Mouse (Mus musculus) left cerebral cortex, postnatal 36 days (tissue): ENCODE measurements around the gene Rnf166. TPM values are rescaled to one million over a fixed set of nuclear protein-coding genes. Genes with fewer than 3 reads are reported as not detected.

Experiments used
- DNase-seq, 2 experiments: peaks; one replicate each; pipeline ENCODE4 v3.0.0; 2021 to 2022; ENCODE audit warnings: low spot score in 2 of 2, mixed read lengths in 1 of 2
- intact Hi-C: fragments of 180-260 bp; cut with DNase I; formaldehyde crosslinking; loops from one replicate; pipeline ENCODE4 v1.15.1; 2025
- total RNA-seq, 2 experiments: library from RNA; stranded (reverse); gene quantifications; 2 replicates each; pipeline ENCODE4 v1.2.3; 2021

Gene Rnf166
- total RNA-seq, 2 experiments from 2014 or later, result 32.2 to 38.9 TPM

DNA sequence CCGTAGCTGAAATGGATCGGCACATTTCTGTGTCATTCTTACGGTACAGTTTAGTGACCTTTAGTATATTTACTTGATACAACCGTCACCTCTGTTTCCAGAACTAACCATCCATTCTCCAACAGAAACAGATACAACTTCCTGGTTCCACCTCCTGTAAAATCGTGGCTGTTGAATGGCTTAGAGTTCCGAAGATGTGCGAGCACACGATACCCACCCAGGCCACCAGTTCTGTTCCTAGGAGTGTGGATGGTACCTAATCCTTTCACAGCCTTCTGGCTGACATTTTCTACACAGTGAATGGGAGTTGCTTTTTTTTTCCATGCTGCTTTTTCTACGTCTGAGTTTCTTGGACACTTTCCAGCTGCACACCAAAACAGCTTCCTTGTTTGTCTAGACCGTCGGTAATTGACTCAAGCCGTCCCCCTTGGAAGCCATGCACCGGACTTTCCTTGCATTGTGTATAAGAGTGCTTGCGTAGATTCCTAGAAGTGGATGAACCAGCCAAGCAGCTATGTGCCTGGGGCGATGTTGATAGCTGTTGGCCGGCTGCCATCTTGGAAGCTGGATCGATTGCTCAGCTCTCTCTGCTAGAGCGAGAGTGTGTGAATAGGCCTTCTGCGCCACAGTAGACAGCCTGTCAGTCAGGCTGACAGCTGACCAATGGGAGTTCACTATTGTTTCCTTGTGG is 31.7 kb downstream of the Rnf166 start:
- peak; percentile 74 to 83 for DNase-seq
- intact Hi-C loops, result loop anchor here (1.0 kb wide), 1 partner anchor 30 kb away; no protein-coding TSS in a partner anchor

DNA sequence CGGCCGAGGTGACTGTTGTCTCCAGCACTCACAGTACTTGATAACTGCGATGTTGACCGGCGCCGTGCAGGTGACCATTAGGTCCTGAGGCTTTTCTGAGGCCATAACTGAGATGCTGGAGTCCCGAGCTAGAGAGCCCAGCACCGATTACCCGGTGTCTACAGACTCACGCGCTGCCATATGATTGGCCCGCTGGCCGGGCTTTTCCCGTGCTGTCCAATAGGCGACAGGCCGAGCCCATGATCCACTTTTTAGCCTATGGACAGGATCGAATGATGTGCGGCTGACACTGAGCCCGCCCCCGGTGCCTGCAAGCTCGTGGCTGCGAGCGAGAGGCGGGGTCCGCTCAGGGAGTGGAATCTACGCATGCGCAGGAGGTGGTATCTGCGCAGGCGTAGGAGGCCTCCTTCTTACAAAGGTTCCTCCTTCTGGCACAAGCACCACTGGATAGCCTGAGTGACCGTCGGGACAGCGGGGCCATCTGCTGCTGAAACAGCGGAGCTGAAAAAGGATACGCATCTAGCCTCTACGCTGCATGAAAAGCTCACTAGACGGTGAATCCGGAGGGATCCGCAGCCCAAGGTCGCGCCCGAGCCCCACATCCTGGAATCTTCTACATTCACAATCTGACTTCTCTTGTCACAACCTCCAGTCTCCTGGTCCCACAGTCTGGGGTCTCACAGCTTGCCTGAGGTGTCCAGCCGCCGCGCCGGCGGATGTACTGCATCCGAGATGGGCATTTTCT is 32.4 kb downstream of the Rnf166 start, which contains the start of gene Mvd:
TSS of gene Mvd (minus strand) at position 161 of the 745 bp plus-strand sequence.
- peak; percentile 100 for DNase-seq
- intact Hi-C loops, result loop anchor here (1.0 to 2.0 kb wide), 2 partner anchors 31 to 67 kb away; partner anchors contain the start of gene Zc3h18

DNA sequence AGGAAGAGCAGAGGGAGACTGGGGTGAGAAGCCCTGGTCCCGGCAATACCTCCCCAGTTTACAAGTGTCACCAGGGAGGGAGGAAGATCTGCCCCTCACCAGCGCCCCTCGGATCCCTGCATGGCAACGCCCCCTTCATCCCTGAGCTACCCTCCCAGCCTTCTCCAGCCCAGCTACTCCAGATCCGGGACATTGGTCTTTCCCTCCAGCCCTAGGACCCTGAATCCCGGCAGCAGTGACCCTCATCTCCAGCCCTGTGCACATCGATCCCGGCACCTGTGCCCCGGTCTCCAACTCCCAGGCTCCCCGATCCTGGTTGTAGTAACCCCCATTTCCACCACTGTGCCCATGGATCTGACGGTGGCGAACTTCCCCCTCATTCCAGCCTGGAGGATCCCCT is 33.1 kb downstream of the Rnf166 start:
- intact Hi-C loops, result loop anchor here (2.0 kb wide), 1 partner anchor 66 kb away; the partner anchor contains the start of gene Zc3h18
- no peak for DNase-seq

DNA sequence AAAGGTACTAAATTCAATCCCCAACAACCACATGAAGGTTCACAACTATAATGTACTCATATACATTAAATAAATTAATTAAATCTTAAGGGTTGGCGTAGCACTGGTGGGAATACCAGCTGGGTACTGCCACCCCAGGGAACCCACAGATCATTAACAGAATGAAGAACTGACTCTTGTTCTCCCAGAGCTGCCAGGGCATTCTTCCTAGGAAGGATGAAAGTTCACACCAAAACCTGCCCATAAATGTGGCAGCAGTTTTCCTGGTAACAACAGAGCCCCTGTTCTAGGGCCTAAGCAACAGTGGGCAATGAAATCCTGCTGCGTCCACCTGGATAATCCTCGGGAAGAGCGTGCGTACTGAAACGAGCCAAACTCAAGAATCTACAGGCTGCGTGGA is 33.5 kb downstream of the Rnf166 start:
- intact Hi-C loops, result loop anchor here (2.0 kb wide), 1 partner anchor 66 kb away; the partner anchor contains the start of gene Zc3h18
- DNase-seq, result no peak

DNA sequence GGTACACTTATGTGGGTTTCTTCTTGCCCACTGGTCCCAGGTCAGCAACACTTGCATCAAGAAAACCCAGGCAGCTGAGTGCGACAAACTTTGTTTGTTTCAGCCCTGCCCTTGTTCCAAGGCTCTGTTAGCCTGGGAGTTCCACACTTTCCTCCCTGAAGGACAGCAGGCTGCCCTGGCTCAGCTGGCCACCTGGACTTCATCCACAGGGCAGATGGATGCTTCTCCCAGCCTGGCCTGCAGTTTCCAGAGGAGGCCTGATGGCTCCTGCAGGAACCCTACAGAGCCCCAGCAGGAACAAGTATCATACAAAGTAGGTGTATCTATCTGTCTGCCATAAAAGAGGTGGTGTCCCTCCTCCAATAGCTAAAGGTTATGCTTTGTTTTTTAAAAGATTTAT is 34.5 kb downstream of the Rnf166 start:
- DNase-seq, result no peak
- intact Hi-C loops, result no loop called here

DNA sequence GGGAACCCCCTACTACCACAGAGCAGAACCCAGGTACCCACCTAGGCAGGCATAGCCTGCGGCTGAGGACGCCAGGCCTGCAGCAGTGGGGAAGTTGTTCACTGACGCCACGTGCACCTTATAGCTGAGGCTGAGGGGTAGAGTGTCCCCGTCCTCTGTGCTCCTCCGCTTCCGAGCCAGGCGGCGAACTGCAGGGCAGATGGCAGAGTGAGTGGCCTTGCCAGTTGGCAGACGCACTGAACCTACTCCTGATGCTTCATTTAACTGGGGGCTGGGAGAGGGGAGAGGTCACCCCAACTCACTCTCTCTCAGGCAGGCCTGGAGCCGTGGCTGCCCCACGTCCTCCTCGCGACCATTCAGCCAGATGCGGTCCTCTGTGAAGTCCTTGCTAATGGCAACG is 36.5 kb downstream of the Rnf166 start:
- intact Hi-C loops, result no loop called here
- DNase-seq, result no peak

DNA sequence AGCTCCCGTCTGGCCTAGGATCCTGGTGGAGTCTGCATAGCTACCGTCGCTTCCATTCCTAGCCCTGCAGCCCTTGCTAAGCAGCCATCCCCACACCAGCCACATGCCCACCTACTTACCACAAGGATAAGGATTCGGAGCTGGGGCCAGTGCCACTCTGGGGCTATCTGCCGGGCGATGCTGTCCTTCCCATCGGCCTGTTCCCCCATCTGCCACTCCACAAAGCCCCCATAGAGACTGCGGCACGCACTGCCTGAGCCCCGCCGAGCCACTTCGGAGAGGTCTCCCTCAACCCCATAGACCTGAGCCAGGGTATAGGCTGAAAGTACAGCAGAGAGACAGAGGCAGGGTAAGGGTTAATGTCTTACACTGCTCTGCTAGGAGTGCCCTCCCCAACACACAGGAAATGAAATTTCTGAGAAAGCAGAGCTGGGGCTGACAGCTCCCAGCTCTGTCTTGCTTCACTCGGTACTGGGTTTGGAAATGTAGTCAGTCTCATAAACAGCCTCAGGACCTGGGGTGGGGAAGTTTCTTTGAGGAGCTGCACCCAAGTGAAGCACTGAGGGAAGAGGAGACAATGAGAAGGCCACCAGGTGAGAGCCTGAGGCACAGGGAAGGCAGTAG is 38.0 kb downstream of the Rnf166 start:
- no peak for DNase-seq
- intact Hi-C loops, result no loop called here

DNA sequence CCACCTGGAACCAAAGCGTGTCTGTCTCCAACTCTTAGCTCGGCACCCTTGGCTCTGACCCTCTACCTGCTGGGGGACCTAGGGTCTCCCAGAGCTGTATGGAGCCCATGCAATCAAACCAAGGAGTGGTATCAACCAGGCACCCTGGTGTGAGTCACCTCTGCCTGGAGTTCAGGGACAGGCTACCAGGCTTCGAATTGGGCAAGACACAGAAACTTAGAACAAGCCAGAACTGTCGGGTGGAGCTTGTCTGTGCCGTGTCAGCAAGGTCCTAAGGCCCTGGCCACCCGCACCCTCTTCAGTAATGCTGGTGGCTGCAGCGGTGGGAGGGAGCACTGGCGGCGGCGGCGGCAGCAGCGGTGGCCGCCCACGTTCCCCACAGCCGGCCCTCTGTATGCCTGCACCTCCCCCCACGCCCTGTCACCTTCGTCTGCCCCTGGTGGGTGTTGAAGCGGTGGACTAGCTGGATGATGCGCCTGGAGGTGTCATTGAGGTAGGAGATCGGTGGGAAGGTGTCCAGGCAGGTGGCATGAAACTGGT is 39.2 kb downstream of the Rnf166 start:
- intact Hi-C loops, result no loop called here

DNA sequence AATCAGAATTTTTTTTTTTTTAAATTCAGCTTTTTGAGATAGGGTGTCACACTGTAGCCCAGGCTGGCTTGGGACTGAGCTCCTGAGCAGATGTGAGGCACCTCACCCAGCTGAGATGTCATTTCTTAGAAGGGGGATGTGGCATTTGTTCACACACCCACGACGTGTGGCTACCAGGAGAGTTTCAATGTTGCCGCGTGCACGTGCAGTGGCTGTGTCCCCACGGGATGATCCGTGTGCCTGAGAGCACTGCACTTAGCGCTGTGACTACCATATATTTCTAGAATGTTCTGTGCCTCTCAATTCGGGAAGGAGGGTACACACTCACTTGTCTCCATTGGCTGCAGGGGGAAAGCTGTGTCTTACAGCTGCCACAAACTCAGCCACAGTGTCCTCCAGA is 39.7 kb downstream of the Rnf166 start:
- no peak for DNase-seq
- intact Hi-C loops, result no loop called here

More for the DNA sequence above, 39.2 kb downstream of the Rnf166 start:
- no peak for DNase-seq

DNA sequence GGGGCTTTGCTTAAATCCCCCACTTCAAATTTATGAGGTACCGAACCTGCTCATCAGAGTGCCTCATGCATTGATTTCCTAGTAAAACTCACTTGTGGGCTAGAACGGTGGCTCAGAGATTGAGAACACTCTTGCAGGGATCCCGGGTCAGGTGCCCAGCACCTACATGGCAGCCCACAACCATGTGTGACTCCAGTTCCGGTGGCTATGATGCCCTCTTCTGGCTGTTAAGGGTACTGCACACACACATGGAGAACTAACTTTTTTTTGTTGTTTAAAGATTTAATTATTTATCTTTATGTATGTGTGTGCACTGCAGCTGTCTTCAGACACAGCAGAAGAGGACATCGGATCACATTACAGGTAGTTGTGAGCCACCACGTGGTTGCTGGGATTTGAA is 40.5 kb downstream of the Rnf166 start:
- intact Hi-C loops, result no loop called here
- no peak for DNase-seq

DNA sequence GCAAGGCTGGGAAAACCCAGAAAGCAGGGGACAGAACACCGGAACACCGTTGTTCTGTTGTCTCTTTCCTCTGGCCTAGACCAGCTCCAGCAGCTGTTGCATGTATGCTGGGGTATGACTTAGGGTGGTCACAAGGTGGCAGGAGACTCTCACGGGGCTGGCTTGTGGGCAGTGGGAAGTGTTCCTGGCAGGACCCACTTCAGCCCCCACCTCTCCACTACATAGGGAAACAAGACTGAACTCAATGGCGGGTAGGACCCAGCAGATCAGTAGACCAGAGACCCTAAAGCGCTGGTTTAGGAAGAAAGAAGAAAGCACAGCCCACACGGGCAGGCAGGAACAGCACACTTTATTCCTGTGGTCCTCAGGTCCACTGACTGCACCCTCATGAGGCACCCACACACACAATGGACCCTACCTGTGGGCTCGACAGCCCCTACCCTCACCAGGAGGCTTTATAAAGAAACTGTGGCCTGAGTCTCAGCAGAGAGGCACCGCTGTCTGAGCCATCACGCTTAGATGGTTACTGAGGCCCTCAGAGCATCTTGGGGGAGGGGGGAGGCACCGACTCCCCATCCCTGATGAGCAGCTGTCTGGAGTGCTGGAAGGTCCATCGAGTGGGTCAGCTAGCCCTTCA is 42.5 kb downstream of the Rnf166 start:
- intact Hi-C loops, result no loop called here
- no peak for DNase-seq

DNA sequence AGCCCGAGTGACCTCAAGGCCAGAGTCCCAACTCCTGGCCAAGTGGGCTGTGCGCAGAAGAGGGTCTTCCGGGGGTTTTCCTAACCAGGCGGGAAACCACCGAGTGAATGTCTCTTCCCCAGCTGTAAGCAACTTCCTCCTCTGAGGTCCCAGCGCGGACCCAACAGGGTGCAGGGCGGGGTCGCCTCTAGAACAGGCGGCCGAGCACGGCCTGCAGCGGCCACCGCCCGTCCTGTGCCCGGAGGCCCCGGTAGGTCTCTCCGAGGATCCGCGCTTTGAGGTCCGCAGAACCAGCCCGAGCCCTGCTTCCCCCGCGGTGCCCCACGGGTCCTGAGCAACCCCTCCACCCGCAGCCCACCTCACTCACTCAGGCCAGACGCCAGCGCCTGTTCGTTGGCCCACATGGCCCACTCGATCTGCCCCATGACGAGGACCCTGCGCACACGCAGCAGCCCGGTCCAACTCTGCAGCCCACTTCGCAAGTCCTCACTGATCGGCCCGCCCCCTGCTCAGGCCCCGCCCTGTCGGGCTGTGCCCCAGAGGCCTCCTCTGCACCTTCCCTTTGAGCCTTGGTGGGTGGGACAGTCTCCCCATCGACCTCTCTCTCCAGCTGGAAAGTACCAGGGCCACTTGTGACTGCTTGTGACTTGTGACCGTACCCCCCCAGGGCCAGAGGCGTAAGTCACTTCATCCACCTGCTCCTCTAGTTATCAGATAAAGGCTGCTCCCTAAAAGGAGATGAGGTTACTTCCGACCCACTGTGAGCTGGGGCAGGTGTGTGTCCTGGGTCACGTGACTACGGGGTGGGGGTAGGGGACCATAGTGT is 43.2 kb downstream of the Rnf166 start, which contains the start of gene Cyba:
TSS of gene Cyba (minus strand) at position 488 of the 826 bp plus-strand sequence.
- intact Hi-C loops, result no loop called here

DNA sequence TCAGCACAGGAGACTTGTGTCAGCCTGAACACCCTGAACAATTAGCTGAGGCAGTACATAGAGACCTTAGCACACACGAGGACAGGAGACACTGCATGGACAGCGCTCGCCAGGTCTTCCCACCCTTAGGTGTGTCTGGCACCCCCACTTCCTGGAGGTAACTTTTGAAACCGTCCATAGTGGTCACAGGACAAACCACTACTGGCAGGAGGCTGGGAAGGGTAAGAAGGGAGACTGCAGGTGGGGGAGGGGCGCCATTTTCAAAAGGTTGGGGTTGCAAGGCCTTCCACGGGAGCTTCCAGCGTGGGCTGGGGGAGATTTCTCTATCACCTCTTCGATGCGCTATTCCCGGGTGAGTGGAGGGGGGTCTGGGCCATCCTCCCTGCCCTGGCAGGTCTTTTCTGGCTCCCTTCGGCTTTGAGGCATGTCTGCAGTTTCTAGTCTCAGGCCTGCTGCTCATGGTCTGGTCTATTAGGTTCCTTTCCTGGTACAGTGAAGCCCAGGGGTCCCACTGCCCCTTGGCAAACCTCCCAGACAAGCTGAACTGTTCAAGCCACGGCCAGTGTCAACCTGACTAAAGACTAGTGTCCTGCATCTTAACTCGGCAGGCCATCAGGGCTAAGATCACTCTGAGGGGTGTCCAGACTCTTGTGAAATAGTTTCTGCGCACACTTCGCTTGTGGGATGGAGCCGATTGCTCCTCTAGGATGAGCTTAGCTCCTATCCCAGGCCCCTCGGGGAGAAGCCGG is 44.0 kb downstream of the Rnf166 start:
- no peak for DNase-seq
- intact Hi-C loops, result no loop called here

More for the DNA sequence above, 43.2 kb downstream of the Rnf166 start, which contains the start of gene Cyba:
- DNase-seq, result no peak

DNA sequence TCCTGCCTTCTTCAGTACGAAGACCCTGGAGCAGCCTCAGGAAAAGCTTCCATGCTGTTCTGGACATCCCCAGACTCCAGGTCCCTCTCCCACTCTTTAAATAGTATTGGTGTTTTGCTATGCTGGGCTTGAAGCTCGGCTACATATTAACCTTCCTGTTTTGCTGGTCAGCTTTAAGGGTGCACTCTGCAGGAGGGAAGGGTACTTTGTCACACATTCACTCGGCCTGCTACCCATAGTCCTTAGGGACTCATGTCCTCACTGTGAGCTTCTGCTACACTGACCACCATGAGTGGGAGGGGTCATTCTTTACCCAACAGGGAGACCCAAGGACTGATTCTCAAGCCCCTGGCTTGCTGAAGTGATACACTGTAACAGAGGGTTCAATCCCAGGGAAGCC is 45.2 kb downstream of the Rnf166 start:
- intact Hi-C loops, result no loop called here
- no peak for DNase-seq

DNA sequence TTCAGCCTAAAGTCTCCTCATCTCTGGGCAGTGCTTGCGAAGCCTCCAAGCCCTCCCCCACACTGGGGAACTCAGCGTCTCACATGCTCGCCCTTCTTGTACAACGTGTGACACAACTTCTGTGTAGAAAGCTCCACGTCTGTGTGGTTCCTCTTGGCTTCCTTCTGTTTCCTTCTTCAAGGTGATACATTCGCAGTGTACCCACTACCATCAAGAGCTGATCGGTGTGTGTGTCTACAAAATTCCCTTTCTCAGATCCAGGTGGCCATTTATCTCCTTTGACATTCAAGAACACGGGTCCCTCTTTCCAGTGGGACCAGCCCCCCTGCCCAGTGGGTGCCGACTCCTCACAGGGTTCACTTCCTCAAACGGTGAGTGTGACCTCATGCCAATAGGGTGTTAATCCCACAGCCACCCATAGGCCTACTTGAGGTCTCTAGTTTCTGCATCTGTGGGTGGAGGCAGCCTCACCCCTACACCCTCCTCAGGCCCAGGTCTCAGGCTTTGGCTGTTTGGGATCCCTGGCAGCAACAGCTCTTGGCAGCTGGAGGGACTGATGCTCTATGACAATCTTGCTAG is 45.7 kb downstream of the Rnf166 start:
- no peak for DNase-seq
- intact Hi-C loops, result no loop called here

DNA sequence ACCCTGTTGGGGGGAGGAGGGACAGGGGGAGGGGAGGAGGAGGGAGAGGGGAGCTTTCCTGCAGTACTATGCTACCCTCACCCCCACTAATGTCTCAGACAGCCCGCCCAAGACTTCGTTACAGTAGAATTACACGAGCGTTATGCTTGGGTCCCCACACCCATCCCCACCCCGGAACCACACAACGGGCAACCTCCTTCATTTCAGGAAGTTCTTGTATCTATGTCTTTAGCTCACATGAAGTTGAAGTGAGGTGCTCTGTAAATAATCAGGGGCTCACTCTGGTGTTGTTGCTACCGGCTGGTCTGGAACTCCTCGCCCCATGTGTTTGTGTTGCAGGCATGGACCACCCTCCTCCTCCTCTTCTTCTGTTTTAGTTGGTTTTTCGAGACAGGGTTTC is 47.7 kb downstream of the Rnf166 start:
- no peak for DNase-seq
- intact Hi-C loops, result no loop called here

DNA sequence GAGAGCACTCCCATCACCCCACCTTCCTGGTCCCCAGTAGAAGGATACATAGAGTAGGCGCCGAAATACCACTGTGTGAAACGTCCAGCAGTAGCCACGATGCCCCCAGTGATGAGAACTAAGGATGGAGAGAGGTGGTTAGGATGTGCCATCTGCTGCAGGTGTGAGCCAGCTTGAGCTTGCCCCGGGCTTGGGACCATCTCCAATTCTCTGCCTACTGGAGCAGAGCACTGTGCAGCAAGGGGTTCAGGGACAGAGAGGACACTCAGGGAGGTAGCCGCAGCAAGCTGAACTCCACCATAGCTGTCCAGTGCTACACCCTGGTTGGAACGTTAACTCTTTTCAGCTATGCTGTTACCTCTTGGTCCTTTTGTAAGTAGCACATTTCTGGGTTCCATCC is 48.3 kb downstream of the Rnf166 start:
- DNase-seq, result no peak
- intact Hi-C loops, result no loop called here

DNA sequence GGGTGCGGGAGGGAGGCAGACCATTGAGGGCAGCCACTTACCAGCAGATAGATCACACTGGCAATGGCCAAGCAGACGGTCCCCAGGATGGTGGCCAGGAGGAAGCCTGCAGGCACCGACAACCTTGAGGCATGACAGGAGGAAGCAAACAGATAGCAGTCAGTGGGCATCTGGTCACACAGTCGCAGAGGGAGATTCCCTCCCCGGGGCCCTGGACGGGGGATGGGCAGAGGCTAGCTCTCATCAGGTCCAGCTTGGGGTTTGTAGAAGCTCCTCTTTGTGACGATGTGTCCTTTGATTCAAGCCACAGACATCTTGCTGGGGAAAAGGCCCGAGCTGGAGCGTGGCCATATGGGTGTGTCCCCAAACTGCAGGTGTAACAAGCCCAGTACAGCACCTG is 49.7 kb downstream of the Rnf166 start:
- intact Hi-C loops, result no loop called here

More for the DNA sequence above, 49.7 kb downstream of the Rnf166 start:
- DNase-seq, result no peak
